Mouse (Mus musculus): ENCODE measurements at regions not wholly inside any gene's neighbourhood (a gene's known extent, or its start where the extent isn't known, plus 50 kb on each side); places are given as distances from the start of the nearest gene placed in this dataset.

- DNase-seq (ENCODE audit: low spot score in 2 of 2): no peak
Observed at GRCm38 (mm10) chr1:73130215-73130861, 114.6 kb upstream of the Tnp1 start.

GRCm38 (mm10) chr1:73123012-73123411, 107.3 kb upstream of the Tnp1 start:
- DNase-seq (ENCODE audit: low spot score in 2 of 2): no peak

GRCm38 (mm10) chr1:73118661-73119060, 103.0 kb upstream of the Tnp1 start:
- no peak for DNase-seq (ENCODE audit: low spot score in 2 of 2)

- DNase-seq (ENCODE audit: low spot score in 2 of 2): no peak
Observed at GRCm38 (mm10) chr1:73116526-73116925, 100.8 kb upstream of the Tnp1 start.

GRCm38 (mm10) chr1:73115854-73116253, 100.1 kb upstream of the Tnp1 start:
- no peak for DNase-seq (ENCODE audit: low spot score in 2 of 2)

GRCm38 (mm10) chr1:73113137-73113536, 97.4 kb upstream of the Tnp1 start:
- no peak for DNase-seq (ENCODE audit: low spot score in 2 of 2)

- no peak for DNase-seq (ENCODE audit: low spot score in 2 of 2)
Observed at GRCm38 (mm10) chr1:73112711-73113110, 97.0 kb upstream of the Tnp1 start.

GRCm38 (mm10) chr1:73111911-73112310, 96.2 kb upstream of the Tnp1 start:
- no peak for DNase-seq (ENCODE audit: low spot score in 2 of 2)

GRCm38 (mm10) chr1:73105856-73106463, 90.3 kb upstream of the Tnp1 start:
- DNase-seq (ENCODE audit: low spot score in 2 of 2): no peak

GRCm38 (mm10) chr1:73097645-73098440, 82.1 kb upstream of the Tnp1 start:
- DNase-seq (ENCODE audit: low spot score in 2 of 2): no peak

- DNase-seq (ENCODE audit: low spot score in 2 of 2): no peak
Observed at GRCm38 (mm10) chr1:73089636-73090035, 73.9 kb upstream of the Tnp1 start.

GRCm38 (mm10) chr1:73088494-73088893, 72.8 kb upstream of the Tnp1 start:
- DNase-seq (ENCODE audit: low spot score in 2 of 2): no peak

- no peak for DNase-seq (ENCODE audit: low spot score in 2 of 2)
Observed at GRCm38 (mm10) chr1:73084946-73085345, 69.2 kb upstream of the Tnp1 start.

GRCm38 (mm10) chr1:73083396-73083795, 67.7 kb upstream of the Tnp1 start:
- no peak for DNase-seq (ENCODE audit: low spot score in 2 of 2)

GRCm38 (mm10) chr1:73079518-73079917, 63.8 kb upstream of the Tnp1 start:
- DNase-seq (ENCODE audit: low spot score in 2 of 2): no peak

- DNase-seq (ENCODE audit: low spot score in 2 of 2): no peak
Observed at GRCm38 (mm10) chr1:73077156-73077555, 61.4 kb upstream of the Tnp1 start.

- no peak for DNase-seq (ENCODE audit: low spot score in 2 of 2)
Observed at GRCm38 (mm10) chr1:73075699-73076373, 60.1 kb upstream of the Tnp1 start.

- DNase-seq (ENCODE audit: low spot score in 2 of 2): no peak
Observed at GRCm38 (mm10) chr1:73075159-73075558, 59.5 kb upstream of the Tnp1 start.

GRCm38 (mm10) chr1:73074525-73074924, 58.8 kb upstream of the Tnp1 start:
- DNase-seq (ENCODE audit: low spot score in 2 of 2): no peak

GRCm38 (mm10) chr1:73072237-73072904, 56.7 kb upstream of the Tnp1 start:
- DNase-seq (ENCODE audit: low spot score in 2 of 2): no peak

GRCm38 (mm10) chr1:73070126-73070525, 54.4 kb upstream of the Tnp1 start:
- DNase-seq (ENCODE audit: low spot score in 2 of 2): no peak
